Comparison of ENCODE assay signal across 8 mouse cellular contexts in the genomic region with DNA sequence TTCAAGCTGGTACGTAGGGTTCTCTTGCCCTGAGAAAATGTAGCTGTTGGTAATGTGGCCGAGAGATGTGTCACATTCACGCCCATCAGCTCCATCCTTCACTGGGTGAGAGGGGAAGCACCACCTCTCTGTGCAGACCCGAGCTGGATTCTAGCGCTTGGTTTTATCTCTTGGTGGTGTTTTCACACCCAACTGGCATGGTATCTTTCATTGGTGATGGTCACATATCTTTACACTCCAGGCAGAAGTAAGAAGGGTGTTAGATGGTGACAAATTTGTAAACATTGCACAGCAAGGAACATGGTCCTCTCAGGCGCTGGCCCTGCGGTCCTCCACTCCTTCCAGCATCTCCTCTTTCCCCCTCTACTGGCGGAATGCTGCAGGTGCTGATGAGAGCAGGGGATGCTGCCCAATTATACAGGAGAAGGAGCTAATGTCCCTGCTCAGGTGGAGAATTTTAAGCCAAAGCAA. TPM values are rescaled to one million over a fixed set of nuclear protein-coding genes. Genes with fewer than 3 reads are reported as not detected.
A peak's percentile ranks its signal among the peaks of the same experiment; 100 is the strongest.
DNase-seq lines count a peak whose midpoint lies in the region; ATAC-seq and TF ChIP-seq lines count a peak whose summit lies in the region.

No protein-coding gene starts in this region.

- ATAC-seq in forebrain, embryonic 12.5 days (ENCODE audit: low FRiP score), result peak; percentile 71
- ATAC-seq in forebrain, embryonic 11.5 days (replicated peaks; ENCODE audit: low FRiP score), result no peak
- ATAC-seq in heart, embryonic 16.5 days (replicated peaks; ENCODE audit: extremely low read depth, insufficient read depth, low FRiP score), result no peak

- no peak overlapping the region for H3K4me2 ChIP-seq in forebrain, embryonic 12.5 days
- H3K4me2 ChIP-seq in forebrain, embryonic 11.5 days (ENCODE audit: low read depth, low read length, severe bottlenecking), result no peak overlapping the region
- H3K4me2 ChIP-seq in heart, embryonic 16.5 days (ENCODE audit: low read depth, low read length), result no peak overlapping the region

- H3K4me3 ChIP-seq in forebrain, embryonic 12.5 days (replicated peaks), result no peak overlapping the region
- no peak overlapping the region for H3K4me3 ChIP-seq in forebrain, embryonic 11.5 days (ENCODE audit: low read depth, low read length)
- H3K4me3 ChIP-seq in thymus, adult 2 months (ENCODE audit: control insufficient read depth, insufficient read depth, low read length), result no peak overlapping the region
- H3K4me3 ChIP-seq in heart, embryonic 16.5 days (ENCODE audit: low read length), result no peak overlapping the region

- WGBS in forebrain, embryonic 12.5 days, result 75% methylated on average over 8 of the region's 8 CpGs
- 72% methylated on average over 8 of the region's 8 CpGs for WGBS in forebrain, embryonic 11.5 days
- WGBS in thymus, adult 2 months, result 93% methylated on average over 8 of the region's 8 CpGs
- 52% methylated on average over 8 of the region's 8 CpGs for WGBS in heart, embryonic 16.5 days

- TF ChIP-seq CTCF in thymus, adult 2 months (IDR thresholded peaks at IDR 0.05; ENCODE audit: borderline replicate concordance, control insufficient read depth, extremely low read depth, insufficient read depth, low read length, poor library complexity), result no peak

- H3K9ac ChIP-seq in forebrain, embryonic 12.5 days, result no peak overlapping the region
- H3K9ac ChIP-seq in forebrain, embryonic 11.5 days (ENCODE audit: low read length), result no peak overlapping the region
- H3K9ac ChIP-seq in heart, embryonic 16.5 days (ENCODE audit: low read length), result no peak overlapping the region

- DNase-seq in forebrain, embryonic 11.5 days (ENCODE audit: low spot score), result no peak
- peak; percentile 11 for DNase-seq in thymus, adult 2 months
- DNase-seq in thymus, postnatal 36 days, result no peak
- DNase-seq in lung, postnatal 4 days, result peak; percentile 45 to 53
- no peak for DNase-seq in frontal cortex, postnatal 25 days (ENCODE audit: low spot score in 2 of 2)
- DNase-seq in layer of hippocampus, adult 9-10 months (ENCODE audit: low spot score), result no peak

- no peaks in the 10 kb centered on the region; the same call in 1 of the 2 replicates for H3K4me1 ChIP-seq in forebrain, embryonic 12.5 days
- H3K4me1 ChIP-seq in forebrain, embryonic 11.5 days (replicated peaks; ENCODE audit: control insufficient read depth, insufficient read depth, low read length), result no peaks in the 10 kb centered on the region
- no peaks in the 10 kb centered on the region for H3K4me1 ChIP-seq in thymus, adult 2 months (replicated peaks; ENCODE audit: control insufficient read depth, insufficient read depth, low read length)
- H3K4me1 ChIP-seq in heart, embryonic 16.5 days (ENCODE audit: control insufficient read depth, insufficient read depth, low read length), result peaks cover 16% of the 10 kb centered on the region

- no peak for TF ChIP-seq POLR2A in thymus, adult 2 months (IDR thresholded peaks at IDR 0.05; ENCODE audit: control insufficient read depth, extremely low read depth, insufficient read depth, low read length, poor library complexity)

- no peak overlapping the region for H3K27ac ChIP-seq in forebrain, embryonic 12.5 days
- no peak overlapping the region for H3K27ac ChIP-seq in forebrain, embryonic 11.5 days (ENCODE audit: low read depth, low read length)
- H3K27ac ChIP-seq in thymus, adult 2 months (ENCODE audit: control insufficient read depth, insufficient read depth, low read length), result no peak overlapping the region
- peak overlapping the region; percentile 74 for H3K27ac ChIP-seq in heart, embryonic 16.5 days (ENCODE audit: low read length)

- no peaks in the 10 kb centered on the region for H3K27me3 ChIP-seq in forebrain, embryonic 12.5 days
- H3K27me3 ChIP-seq in forebrain, embryonic 11.5 days (ENCODE audit: control insufficient read depth, insufficient read depth, low read length), result no peaks in the 10 kb centered on the region
- no peaks in the 10 kb centered on the region for H3K27me3 ChIP-seq in thymus, adult 2 months (ENCODE audit: control insufficient read depth, insufficient read depth, low read length)
- H3K27me3 ChIP-seq in heart, embryonic 16.5 days (ENCODE audit: control insufficient read depth, insufficient read depth, low read length), result no peaks in the 10 kb centered on the region

- peaks cover 32% of the 10 kb centered on the region for H3K36me3 ChIP-seq in forebrain, embryonic 12.5 days (replicated peaks)
- peaks cover under 1% of the 10 kb centered on the region; the same call in 1 of the 2 replicates for H3K36me3 ChIP-seq in forebrain, embryonic 11.5 days (ENCODE audit: control insufficient read depth, insufficient read depth, low read length)
- no peaks in the 10 kb centered on the region for H3K36me3 ChIP-seq in thymus, adult 2 months (ENCODE audit: control insufficient read depth, insufficient read depth, low read length)
- H3K36me3 ChIP-seq in heart, embryonic 16.5 days (ENCODE audit: control insufficient read depth, insufficient read depth), result peaks cover 4% of the 10 kb centered on the region; the same call in 1 of the 2 replicates

- no peaks in the 10 kb centered on the region for H3K9me3 ChIP-seq in forebrain, embryonic 12.5 days
- no peaks in the 10 kb centered on the region for H3K9me3 ChIP-seq in forebrain, embryonic 11.5 days (ENCODE audit: control insufficient read depth, low read length)
- no peaks in the 10 kb centered on the region for H3K9me3 ChIP-seq in heart, embryonic 16.5 days (replicated peaks; ENCODE audit: control insufficient read depth, low read length)

RNA-seq across cellular contexts. Expression of a gene that starts 44.7 kb away (rescaled TPM):
- 20.1 and 21.1 TPM in 2 replicates for polyA plus RNA-seq in forebrain, embryonic 12.5 days (2016; fragmentation: Nextera tagmentation; extraction: Ambion mirVana)
- 11.7 and 13.7 TPM in 2 replicates for polyA plus RNA-seq in forebrain, embryonic 11.5 days (2014; fragmentation: Nextera tagmentation; extraction: Ambion mirVana)
- polyA plus RNA-seq in thymus, adult 2 months (2012; rRNA removed), result 6.3 and 6.6 TPM in 2 replicates
- 16.9 and 21.4 TPM in 2 replicates for polyA plus RNA-seq in heart, embryonic 16.5 days (2015; fragmentation: Nextera tagmentation; extraction: Ambion mirVana)

Comparison
In these comparisons a context has a peak if more than half of its experiments do, and no peak if none do; other contexts are left out.
1. DNase-seq: peak in thymus, adult 2 months (single experiment) and lung, postnatal 4 days (2 of 2); none in forebrain, embryonic 11.5 days (single experiment), thymus, postnatal 36 days (0 of 2), frontal cortex, postnatal 25 days (0 of 2) and layer of hippocampus, adult 9-10 months (single experiment).